Mouse (Mus musculus): ENCODE measurements around the gene Ppfia4.
A peak's percentile ranks its signal among the peaks of the same experiment; 100 is the strongest.

Ppfia4 gene

GRCm38 (mm10) chr1:134332770-134333271 lies at the start of gene Ppfia4:
Gene Ppfia4 (minus strand): TSS chr1:134332928.
- DNase-seq (ENCODE audit: low spot score in 2 of 2): peak; percentile 50 to 58

DNA sequence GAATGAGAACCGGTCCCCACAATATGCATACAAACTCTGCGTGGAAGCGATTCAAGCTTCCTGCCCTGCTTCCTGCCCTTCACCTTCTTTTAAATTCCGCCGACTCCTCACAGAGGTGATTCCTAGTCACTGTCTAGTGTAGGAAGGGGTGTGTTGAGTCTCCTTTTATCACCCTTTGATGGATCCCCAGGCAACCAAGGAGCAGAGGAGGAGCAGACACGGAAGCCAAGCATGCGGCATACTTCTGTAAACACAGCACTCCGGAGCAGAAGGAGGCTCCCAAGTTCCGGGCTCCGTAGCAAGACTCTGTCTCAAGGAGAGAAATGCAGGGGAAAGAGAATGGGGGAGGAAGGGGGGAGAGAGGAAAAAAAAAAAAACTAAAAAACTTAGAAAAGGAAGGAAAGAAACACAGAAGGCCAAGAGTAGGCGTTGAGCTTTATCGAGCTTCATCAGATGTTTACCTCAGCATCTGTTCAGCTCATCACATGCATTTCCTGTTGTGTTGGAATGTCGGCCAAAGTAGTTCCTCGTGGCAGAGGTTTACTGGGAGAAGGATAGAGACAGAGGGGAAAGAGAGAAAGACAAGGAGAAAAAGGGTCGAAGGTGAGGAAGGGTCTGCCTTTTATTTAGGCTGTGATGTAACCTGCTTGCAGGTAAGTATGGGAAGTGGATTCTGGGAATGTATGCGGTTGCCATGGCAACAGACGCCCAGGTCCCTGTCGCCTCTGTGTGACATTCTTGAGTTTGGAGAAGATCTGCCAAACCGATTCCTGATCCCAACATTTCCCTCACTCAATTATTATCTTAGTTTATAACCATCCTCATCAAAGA lies 49.3 kb upstream of the Ppfia4 start:
- no peak for DNase-seq (ENCODE audit: low spot score in 2 of 2)

GRCm38 (mm10) chr1:134381051-134381450 lies 48.3 kb upstream of the Ppfia4 start:
- DNase-seq (ENCODE audit: low spot score in 2 of 2): no peak

DNA sequence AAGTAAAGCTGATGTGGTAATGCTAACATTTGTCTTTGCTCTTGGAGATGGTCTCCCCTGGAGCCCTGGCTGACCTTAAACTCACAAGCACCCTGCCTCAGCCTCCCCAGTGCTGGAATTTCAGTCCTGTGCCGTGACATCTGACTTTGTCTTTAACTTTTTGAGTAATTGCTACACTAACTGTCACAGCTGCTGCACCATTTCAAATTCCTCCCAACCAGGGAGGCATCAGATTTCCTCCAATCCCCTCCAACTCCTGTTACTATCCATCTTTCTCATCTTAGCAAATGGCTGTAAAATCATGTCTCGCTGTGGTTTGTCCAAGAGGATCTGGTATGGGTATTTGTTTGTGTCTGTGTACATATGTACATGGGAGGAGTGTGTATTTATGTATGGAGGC lies 41.4 kb upstream of the Ppfia4 start:
- no peak for DNase-seq (ENCODE audit: low spot score in 2 of 2)

DNA sequence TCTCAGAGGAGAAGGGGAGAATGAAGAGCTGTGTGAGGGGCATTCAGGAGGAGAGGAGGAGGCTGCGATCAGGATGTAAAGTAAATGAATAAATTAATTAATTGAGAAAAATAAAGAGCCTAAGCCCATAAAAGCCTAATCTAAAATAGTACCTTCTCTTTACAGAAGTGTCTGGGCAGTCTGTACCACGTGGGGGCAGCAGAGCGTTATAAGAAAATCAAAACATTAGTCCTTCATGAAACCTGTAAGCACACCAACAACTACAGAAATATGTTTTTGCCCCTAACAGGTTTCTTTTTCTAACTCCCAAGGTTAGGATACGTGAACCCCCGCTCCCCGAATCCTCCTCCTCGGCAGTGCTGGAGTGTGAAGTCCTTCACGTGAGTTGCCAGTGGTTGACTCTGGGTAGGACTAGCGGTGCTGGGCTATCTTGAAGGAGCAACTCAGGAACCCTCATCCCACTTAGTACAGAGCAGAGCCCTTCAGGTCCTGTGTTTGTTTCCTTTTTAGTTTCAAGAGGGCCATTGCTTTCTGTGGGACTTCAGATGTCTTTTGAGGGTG lies 36.1 kb upstream of the Ppfia4 start:
- DNase-seq (ENCODE audit: low spot score in 2 of 2): peak in 1 of 2 experiments; percentile 63

DNA sequence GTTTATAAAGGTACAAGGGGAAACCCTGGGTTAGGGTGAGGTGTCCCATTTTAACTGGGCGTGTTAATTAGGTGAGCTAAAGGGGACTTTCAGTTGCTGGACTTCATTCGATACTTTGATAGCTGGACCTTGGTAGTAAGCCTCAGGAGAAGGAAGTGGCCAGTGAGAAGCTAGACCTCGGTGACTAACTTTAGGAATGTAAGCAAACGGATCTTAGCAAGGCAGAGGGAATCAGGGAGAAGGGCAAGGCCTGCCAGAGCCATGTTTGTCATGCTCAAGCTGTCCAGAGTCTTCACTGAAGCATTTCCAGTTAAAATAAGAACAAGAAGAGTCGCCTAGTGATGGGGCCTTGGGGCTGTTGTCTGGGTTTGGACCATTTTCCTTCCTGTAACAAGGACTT lies 32.8 kb upstream of the Ppfia4 start:
- no peak for DNase-seq (ENCODE audit: low spot score in 2 of 2)

GRCm38 (mm10) chr1:134363194-134363593 lies 30.5 kb upstream of the Ppfia4 start:
- no peak for DNase-seq (ENCODE audit: low spot score in 2 of 2)

GRCm38 (mm10) chr1:134361857-134362212 lies 29.1 kb upstream of the Ppfia4 start, which contains the start of gene Tmem183a:
Gene Tmem183a (minus strand): TSS chr1:134361979.
- DNase-seq (ENCODE audit: low spot score in 2 of 2): peak; percentile 91 to 96

DNA sequence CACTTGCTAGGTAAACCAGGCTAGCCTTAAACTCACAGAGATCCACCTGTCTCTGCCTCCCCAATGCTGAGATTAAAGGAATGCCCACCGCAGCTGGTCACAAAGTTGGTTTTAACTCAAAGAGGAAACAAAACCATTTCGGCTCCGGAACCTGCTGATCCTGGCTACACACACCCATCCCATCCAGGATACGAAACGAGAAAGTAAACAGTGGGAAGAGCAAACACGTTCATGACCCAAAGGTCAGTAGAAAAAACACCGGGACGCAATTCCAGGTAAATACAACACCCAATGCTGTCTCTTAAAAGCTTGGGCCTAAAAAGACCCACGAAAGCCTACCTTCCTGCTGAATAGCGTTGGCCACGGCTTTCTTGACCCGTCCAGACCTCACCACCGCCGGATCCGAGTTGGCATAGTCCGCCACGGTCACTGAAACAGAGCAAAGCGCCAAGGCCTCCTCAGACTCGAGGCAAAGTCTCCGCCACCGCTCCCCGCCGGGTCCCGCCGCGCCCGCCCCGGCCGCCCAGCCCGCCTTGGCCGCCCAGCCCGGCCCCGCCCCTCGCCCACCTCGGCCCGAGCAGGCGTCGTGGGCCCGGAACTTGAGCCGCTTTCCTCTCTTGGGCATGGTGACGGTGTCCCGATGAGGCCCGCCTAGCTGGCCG lies 28.6 kb upstream of the Ppfia4 start:
- DNase-seq (ENCODE audit: low spot score in 2 of 2): no peak

DNA sequence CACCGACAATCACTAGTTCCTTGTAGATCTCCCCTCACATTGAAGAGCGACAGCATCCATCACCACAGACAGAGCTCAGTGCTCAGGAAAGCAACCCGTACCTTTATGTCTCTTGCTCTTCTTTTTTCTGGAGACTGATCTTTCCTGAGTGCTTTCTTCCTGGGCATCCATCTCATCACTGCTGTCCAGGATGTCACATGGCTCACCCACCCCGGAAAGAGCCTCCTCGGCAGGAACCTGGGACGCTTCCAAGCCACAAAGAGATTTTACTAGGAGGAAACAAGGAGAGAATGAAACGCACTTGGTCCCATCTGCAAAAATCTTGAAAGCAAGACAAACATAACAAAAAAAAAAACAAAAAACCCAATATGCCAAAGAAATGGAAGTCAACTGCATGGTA lies 27.9 kb upstream of the Ppfia4 start:
- no peak for DNase-seq (ENCODE audit: low spot score in 2 of 2)

DNA sequence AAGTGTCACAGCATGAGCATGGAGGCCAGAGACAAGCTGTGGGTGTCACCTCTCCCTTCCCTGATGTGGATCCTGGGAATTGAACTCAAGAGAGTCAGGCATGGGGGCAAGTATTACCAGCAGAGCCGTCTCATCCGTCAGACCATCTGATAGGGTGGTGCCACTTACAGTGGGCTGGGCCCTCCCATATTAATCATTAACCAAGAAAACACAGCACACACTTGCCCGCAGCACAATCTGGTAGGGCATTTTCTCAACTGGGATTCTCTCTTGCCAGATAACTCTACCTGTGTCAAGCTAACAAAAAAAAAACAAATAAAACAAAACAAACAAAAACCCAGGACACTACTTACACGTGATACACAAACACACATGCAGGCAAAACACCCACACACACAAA lies 24.7 kb upstream of the Ppfia4 start:
- DNase-seq (ENCODE audit: low spot score in 2 of 2): no peak

DNA sequence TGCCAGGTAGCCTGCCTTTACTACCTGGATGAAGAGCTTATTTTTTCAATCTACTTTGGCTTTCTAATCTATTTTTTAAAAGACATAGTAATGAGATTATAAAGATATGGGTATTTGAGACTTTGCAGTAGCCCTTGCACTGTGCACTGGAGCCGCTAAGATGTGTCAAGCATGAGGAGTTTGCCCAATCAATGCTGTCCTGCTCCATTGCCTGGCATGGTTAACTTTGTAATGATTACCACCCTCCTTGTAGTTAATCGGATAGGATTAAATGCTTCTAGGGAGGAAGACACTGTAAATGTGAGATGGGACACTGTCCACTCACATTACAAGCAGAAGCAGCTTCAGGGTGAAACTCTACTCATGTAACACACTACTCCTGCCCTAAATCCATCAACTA lies 20.6 kb upstream of the Ppfia4 start:
- no peak for DNase-seq (ENCODE audit: low spot score in 2 of 2)

DNA sequence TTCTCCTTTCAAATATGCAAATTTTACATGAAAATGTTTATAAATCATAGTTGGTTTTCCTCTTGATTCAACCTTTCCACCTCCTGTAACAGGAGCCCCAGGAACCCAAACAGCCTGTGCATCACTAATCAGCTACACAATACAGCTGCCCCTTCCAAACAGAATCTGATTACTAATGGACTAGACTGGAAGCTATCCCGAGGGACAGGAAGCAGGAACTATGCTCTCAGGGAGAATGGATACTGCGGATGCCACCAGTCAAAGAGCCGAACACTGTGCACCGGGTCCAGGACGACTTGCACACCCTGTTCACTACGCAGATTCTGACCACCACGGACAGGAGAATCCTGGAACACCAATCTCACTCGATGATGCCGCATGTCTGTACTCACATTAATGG lies 15.1 kb upstream of the Ppfia4 start:
- DNase-seq (ENCODE audit: low spot score in 2 of 2): no peak

- no peak for DNase-seq (ENCODE audit: low spot score in 2 of 2)
Measured at GRCm38 (mm10) chr1:134345075-134345474, 12.3 kb upstream of the Ppfia4 start.

DNA sequence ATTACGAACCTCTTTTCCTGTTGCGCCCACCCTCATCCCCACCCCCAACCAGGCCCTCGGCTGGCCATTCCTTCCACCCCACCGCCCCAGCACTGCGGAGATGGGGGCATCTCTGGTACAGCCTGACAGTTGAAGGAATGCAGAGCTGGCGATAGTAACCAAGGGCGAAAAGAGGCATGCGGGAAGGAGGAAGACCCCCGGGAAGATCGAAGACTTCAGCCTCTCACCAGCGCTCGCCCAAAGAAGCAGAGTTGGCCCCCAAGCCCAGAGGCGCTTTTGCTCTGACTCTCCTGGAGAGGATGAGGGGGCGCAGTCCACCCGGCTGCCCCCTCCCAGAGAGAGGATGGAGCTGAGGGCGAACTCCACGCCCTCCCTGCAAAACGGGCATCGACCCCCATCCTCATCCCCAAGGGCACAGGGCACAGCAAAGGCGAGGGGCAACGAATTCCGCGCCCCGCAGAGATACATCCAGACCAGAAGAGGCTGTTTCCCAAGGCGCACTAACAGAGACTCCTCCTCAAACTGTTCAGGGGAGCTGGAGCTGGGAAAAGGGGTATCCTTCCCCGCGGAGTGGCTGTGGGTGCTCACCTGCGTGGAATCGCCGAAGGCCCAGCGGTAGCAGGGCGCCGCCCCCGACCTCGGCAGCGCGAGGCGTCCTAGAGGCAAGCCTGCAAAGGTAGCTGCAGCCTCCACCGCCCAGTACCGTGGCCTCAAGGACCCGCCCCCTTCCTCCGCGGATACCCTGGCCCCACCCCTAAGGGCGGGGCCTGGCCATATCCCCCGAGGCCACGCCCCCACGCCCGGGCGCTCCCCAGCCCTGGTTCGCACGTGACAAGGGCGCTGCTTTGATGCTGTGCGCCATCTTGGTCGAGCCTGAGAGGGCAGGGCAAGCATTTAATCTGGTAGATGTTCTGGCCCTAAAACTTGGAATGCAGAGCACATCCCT lies 11.6 kb upstream of the Ppfia4 start:
- DNase-seq (ENCODE audit: low spot score in 2 of 2): peak; percentile 78 to 81

- no peak for DNase-seq (ENCODE audit: low spot score in 2 of 2)
Measured at GRCm38 (mm10) chr1:134343567-134343966, 10.8 kb upstream of the Ppfia4 start.

DNA sequence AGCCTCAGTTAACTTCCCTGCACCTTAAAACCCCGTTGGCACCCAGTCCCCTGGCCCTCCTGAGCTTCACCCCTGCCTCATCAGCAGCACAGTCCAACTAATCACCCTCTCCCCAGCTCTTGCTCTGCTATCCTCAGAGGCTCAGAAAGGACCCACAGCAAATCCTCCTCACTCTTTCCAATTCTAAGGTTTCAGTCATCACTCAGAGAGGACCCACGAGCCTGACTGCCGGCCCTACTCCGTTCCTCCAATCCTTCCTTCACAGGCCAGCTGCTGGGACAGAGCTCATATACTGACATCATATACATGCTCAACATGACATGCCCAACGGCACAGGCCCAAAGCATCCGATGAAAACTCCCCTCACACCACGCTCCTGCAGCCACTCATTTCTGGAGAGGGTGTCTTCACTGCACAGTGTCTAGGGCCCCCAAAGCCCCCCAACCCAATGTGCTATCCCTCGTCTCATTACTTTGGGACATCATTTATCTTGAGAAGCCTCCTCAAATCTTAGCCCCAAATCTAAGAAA lies 10.1 kb upstream of the Ppfia4 start:
- DNase-seq (ENCODE audit: low spot score in 2 of 2): no peak

GRCm38 (mm10) chr1:134342278-134342664 lies 9.5 kb upstream of the Ppfia4 start:
- DNase-seq (ENCODE audit: low spot score in 2 of 2): no peak

- no peak for DNase-seq (ENCODE audit: low spot score in 2 of 2)
Measured at GRCm38 (mm10) chr1:134341641-134342277, 9.0 kb upstream of the Ppfia4 start.

- no peak for DNase-seq (ENCODE audit: low spot score in 2 of 2)
Measured at GRCm38 (mm10) chr1:134339757-134340619, 7.3 kb upstream of the Ppfia4 start.
